Mouse (Mus musculus): Measurements from ENCODE around the gene Tmem125.

DNA sequence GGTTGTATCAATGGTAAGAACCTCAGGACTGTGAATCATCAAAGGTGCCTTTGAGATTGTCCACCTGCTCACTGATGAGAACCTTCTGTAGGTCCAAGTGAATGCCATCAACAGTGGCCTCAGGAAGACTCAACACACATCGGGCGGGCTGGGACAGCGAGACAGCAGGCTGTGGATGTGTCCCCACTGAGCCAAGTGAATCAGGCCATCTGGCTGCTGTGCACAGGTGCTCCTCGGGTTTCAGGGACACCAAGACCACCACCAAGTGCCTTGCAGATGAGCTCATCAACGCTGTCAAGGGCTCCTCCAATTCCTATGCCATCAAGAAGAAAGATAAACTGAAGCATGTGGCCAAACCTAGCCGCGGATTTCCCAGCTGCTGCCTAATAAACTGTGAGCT, 21.6 kb downstream of the Tmem125 start:
- no peak for TF ChIP-seq CTCF (IDR thresholded peaks at IDR 0.05; ENCODE audit: insufficient read depth, low read length)
- TF ChIP-seq POLR2A (IDR thresholded peaks at IDR 0.05; ENCODE audit: borderline replicate concordance, extremely low read depth, low read depth, low read length) = no peak

Data from lung, adult 2 months (tissue).